Mouse (Mus musculus) cerebellum, postnatal 10 days (tissue): ENCODE data around the gene Exosc5.

Source experiments
- DNase-seq, 2 experiments: peaks; one replicate each; pipeline ENCODE4 v3.0.0; 2021; ENCODE audit warnings: mixed read lengths in 2 of 2

The Exosc5 gene

GRCm38 (mm10) chr7:25658657-25659472, at the start of gene Exosc5, which contains the start of gene Bckdha:
TSS of gene Exosc5 (plus strand) at chr7:25659164.
TSS of gene Bckdha (minus strand) at chr7:25658981.
- peak; percentile 100 for DNase-seq

GRCm38 (mm10) chr7:25610056-25610455, 48.9 kb upstream of the Exosc5 start:
- no peak for DNase-seq

- DNase-seq, result no peak
Observed at GRCm38 (mm10) chr7:25611501-25611900, 47.5 kb upstream of the Exosc5 start.

GRCm38 (mm10) chr7:25614086-25614485, 44.9 kb upstream of the Exosc5 start:
- no peak for DNase-seq

GRCm38 (mm10) chr7:25614831-25615705, 43.9 kb upstream of the Exosc5 start:
- no peak for DNase-seq

- no peak for DNase-seq
Observed at GRCm38 (mm10) chr7:25615706-25616011, 43.3 kb upstream of the Exosc5 start, which contains the start of gene Erich4. TSS of gene Erich4 (minus strand) at chr7:25615892.

GRCm38 (mm10) chr7:25617376-25618160, 41.4 kb upstream of the Exosc5 start:
- no peak for DNase-seq

- DNase-seq, result peak; percentile 96 to 97
Observed at GRCm38 (mm10) chr7:25618865-25619721, 39.9 kb upstream of the Exosc5 start, which contains the start of gene Dmac2. TSS of gene Dmac2 (plus strand) at chr7:25619414.

GRCm38 (mm10) chr7:25619722-25619991, 39.3 kb upstream of the Exosc5 start:
- DNase-seq, result no peak

- DNase-seq, result no peak
Observed at GRCm38 (mm10) chr7:25620101-25620500, 38.9 kb upstream of the Exosc5 start.

- DNase-seq, result peak in 1 of 2 experiments; percentile 2
Observed at GRCm38 (mm10) chr7:25620751-25621150, 38.2 kb upstream of the Exosc5 start.

- peak; percentile 66 to 73 for DNase-seq
Observed at GRCm38 (mm10) chr7:25623857-25624370, 35.0 kb upstream of the Exosc5 start.

GRCm38 (mm10) chr7:25624851-25625250, 34.1 kb upstream of the Exosc5 start:
- no peak for DNase-seq

- DNase-seq, result peak; percentile 70 to 81
Observed at GRCm38 (mm10) chr7:25625594-25626250, 33.2 kb upstream of the Exosc5 start.

GRCm38 (mm10) chr7:25626509-25627430, 32.2 kb upstream of the Exosc5 start, which contains the start of gene B3gnt8:
TSS of gene B3gnt8 (plus strand) at chr7:25626654.
- DNase-seq, result peak; percentile 64 to 67

GRCm38 (mm10) chr7:25627431-25628322, 31.3 kb upstream of the Exosc5 start:
- peak; percentile 48 to 58 for DNase-seq

GRCm38 (mm10) chr7:25628323-25628620, 30.7 kb upstream of the Exosc5 start:
- DNase-seq, result peak in 1 of 2 experiments; percentile 43

- DNase-seq, result no peak
Observed at GRCm38 (mm10) chr7:25632679-25633078, 26.3 kb upstream of the Exosc5 start.

GRCm38 (mm10) chr7:25636373-25636772, 22.6 kb upstream of the Exosc5 start:
- peak in 1 of 2 experiments; percentile 39 for DNase-seq
